Mouse (Mus musculus): ENCODE measurements around the gene Gm14443. TPM values are rescaled to one million over a fixed set of nuclear protein-coding genes. Genes with fewer than 3 reads are reported as not detected.
"Not testable (repeated sequence)": the region's sequence is repeated elsewhere in the genome, so short reads cannot be mapped to it uniquely, and the experiment has no call there.

The Gm14443 gene
- not detected in 3 replicates for total RNA-seq (2017)

GRCm38 (mm10) chr2:175175401-175176180 is at the start of gene Gm14443:
Gm14443 (minus strand) TSS chr2:175175871.
- ATAC-seq (replicated peaks; ENCODE audit: insufficient number of reproducible peaks, low FRiP score, low TSS enrichment, poor library complexity, severe bottlenecking): not testable (repeated sequence)

GRCm38 (mm10) chr2:175206732-175207131 is 31.1 kb upstream of the Gm14443 start, which contains the start of gene Gm14391:
Gm14391 (minus strand) TSS chr2:175206917.
- ATAC-seq (replicated peaks; ENCODE audit: insufficient number of reproducible peaks, low FRiP score, low TSS enrichment, poor library complexity, severe bottlenecking): not testable (repeated sequence)

GRCm38 (mm10) chr2:175179008-175179407 is 3.3 kb upstream of the Gm14443 start:
- ATAC-seq (replicated peaks; ENCODE audit: insufficient number of reproducible peaks, low FRiP score, low TSS enrichment, poor library complexity, severe bottlenecking): not testable (repeated sequence)

- no peak for ATAC-seq (replicated peaks; ENCODE audit: insufficient number of reproducible peaks, low FRiP score, low TSS enrichment, poor library complexity, severe bottlenecking)
Measured at GRCm38 (mm10) chr2:175176312-175176711, 641 bp upstream of the Gm14443 start.

- ATAC-seq (replicated peaks; ENCODE audit: insufficient number of reproducible peaks, low FRiP score, low TSS enrichment, poor library complexity, severe bottlenecking): not testable (repeated sequence)
Measured at GRCm38 (mm10) chr2:175174058-175174457, 1.6 kb downstream of the Gm14443 start.

GRCm38 (mm10) chr2:175172906-175173595 is 2.6 kb downstream of the Gm14443 start:
- not testable (repeated sequence) for ATAC-seq (replicated peaks; ENCODE audit: insufficient number of reproducible peaks, low FRiP score, low TSS enrichment, poor library complexity, severe bottlenecking)

GRCm38 (mm10) chr2:175172123-175172522 is 3.5 kb downstream of the Gm14443 start:
- no peak for ATAC-seq (replicated peaks; ENCODE audit: insufficient number of reproducible peaks, low FRiP score, low TSS enrichment, poor library complexity, severe bottlenecking)

GRCm38 (mm10) chr2:175166870-175167269 is 8.8 kb downstream of the Gm14443 start:
- ATAC-seq (replicated peaks; ENCODE audit: insufficient number of reproducible peaks, low FRiP score, low TSS enrichment, poor library complexity, severe bottlenecking): not testable (repeated sequence)

GRCm38 (mm10) chr2:175165110-175165509 is 10.6 kb downstream of the Gm14443 start:
- ATAC-seq (replicated peaks; ENCODE audit: insufficient number of reproducible peaks, low FRiP score, low TSS enrichment, poor library complexity, severe bottlenecking): not testable (repeated sequence)

GRCm38 (mm10) chr2:175161438-175161837 is 14.2 kb downstream of the Gm14443 start:
- not testable (repeated sequence) for ATAC-seq (replicated peaks; ENCODE audit: insufficient number of reproducible peaks, low FRiP score, low TSS enrichment, poor library complexity, severe bottlenecking)

- ATAC-seq (replicated peaks; ENCODE audit: insufficient number of reproducible peaks, low FRiP score, low TSS enrichment, poor library complexity, severe bottlenecking): no peak
Measured at GRCm38 (mm10) chr2:175158642-175159041, 17.0 kb downstream of the Gm14443 start.

- ATAC-seq (replicated peaks; ENCODE audit: insufficient number of reproducible peaks, low FRiP score, low TSS enrichment, poor library complexity, severe bottlenecking): no peak
Measured at GRCm38 (mm10) chr2:175156696-175157095, 19.0 kb downstream of the Gm14443 start.

GRCm38 (mm10) chr2:175141993-175142295 is 33.7 kb downstream of the Gm14443 start, which contains the start of gene Gm14399:
Gm14399 (minus strand) TSS chr2:175142012.
- ATAC-seq (replicated peaks; ENCODE audit: insufficient number of reproducible peaks, low FRiP score, low TSS enrichment, poor library complexity, severe bottlenecking): not testable (repeated sequence)

- not testable (repeated sequence) for ATAC-seq (replicated peaks; ENCODE audit: insufficient number of reproducible peaks, low FRiP score, low TSS enrichment, poor library complexity, severe bottlenecking)
Measured at GRCm38 (mm10) chr2:175141118-175141992, 34.3 kb downstream of the Gm14443 start.

- not testable (repeated sequence) for ATAC-seq (replicated peaks; ENCODE audit: insufficient number of reproducible peaks, low FRiP score, low TSS enrichment, poor library complexity, severe bottlenecking)
Measured at GRCm38 (mm10) chr2:175140624-175141023, 35.0 kb downstream of the Gm14443 start.

Data from monocyte, adult 5-6 weeks (primary cell).